Mouse (Mus musculus) left cerebral cortex, postnatal 36 days (tissue): ENCODE data around the gene Hmga1. TPM values are rescaled to one million over a fixed set of nuclear protein-coding genes. Genes with fewer than 3 reads are reported as not detected.

Experiments
- DNase-seq, 2 experiments: peaks; one replicate each; pipeline ENCODE4 v3.0.0; 2021 to 2022; ENCODE audit warnings: low spot score in 2 of 2, mixed read lengths in 1 of 2
- intact Hi-C: fragments of 180-260 bp; cut with DNase I; formaldehyde crosslinking; loops from one replicate; pipeline ENCODE4 v1.15.1; 2025
- total RNA-seq, 2 experiments: library from RNA; stranded (reverse); gene quantifications; 2 replicates each; pipeline ENCODE4 v1.2.3; 2021

Hmga1 gene
- total RNA-seq, 2 experiments from 2014 or later, result 55.3 to 58.7 TPM

DNA sequence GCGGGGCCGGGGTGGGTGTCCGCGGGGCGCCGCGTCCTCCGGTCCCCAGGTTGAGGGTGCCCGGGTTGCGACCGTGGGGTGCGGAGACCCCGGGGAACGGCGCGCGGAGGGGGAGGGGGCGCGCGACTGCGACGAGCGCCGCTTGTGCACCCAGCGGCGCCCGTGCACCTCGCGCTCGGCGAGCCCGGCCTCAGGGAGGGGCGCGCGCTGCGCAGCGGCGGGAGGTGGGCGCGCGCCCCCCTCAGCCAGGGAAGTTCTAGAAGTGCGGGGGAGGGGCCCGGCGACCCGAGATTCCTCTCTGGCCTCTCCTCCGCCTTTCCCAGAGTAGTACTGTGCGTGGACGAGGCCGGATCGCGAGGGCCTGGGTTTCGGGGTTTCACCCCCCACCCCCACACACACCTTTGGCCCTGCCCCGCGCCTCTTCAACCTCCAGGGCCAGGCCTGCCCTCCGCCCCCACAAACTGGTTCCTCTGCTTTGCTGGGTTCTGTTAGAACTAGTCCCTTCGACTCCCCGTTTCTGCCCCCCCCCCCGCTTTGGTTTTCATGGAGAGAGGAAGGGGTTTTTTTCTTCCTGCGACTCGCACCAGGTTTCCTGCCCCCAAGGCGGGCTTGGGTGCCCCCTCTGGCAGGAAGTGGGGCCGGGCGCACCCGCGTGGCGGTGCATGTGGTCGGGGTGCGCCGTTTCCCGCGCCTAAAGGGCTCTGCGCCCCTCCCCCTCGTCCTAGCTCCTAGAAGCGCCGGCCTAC lies 1.1 kb downstream of the Hmga1 start:
- no peak for DNase-seq
- intact Hi-C loops, result no loop called here

GRCm38 (mm10) chr17:27557927-27558661 lies 1.8 kb downstream of the Hmga1 start:
- intact Hi-C loops, result no loop called here
- DNase-seq, result no peak

DNA sequence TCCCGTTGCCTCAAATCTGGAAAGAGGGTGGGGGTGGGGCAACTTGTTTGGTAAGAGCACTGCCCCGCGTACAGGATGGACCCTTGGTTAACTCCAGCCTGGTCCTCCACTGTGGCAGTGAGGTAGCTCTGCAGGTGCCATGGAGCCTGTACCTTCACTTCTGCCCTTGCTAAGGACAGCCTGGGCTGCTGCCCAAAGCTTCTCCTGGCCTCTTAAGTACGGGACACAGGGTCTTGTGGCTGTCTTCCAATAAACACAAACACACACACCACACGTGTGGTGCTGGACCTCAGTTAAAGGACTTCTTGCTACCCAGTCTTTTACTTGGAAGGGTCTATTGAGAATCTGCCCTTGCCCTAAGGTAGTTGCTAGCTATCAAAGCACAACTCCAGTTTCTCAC lies 2.5 kb downstream of the Hmga1 start:
- intact Hi-C loops, result no loop called here
- DNase-seq, result no peak

DNA sequence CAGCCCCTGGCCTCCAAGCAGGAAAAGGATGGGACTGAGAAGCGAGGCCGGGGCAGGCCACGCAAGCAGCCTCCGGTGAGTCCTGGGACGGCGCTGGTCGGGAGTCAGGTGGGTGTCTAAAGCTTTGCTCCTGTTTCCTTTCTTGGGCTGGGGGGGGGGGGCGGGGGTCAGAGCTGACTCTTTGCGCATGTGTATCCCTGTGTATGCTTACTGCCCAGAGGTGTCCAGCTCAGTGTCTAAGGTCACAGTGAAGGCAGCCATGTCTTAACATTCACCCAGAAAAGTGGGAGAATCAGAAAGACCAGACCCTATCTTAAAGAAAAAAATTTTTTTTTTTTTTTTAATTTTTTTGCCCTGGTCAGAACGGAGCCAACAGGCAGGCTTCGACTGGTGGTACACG lies 3.3 kb downstream of the Hmga1 start:
- intact Hi-C loops, result no loop called here
- DNase-seq, result no peak

GRCm38 (mm10) chr17:27560926-27561480 lies 4.7 kb downstream of the Hmga1 start:
- DNase-seq, result no peak
- intact Hi-C loops, result no loop called here

DNA sequence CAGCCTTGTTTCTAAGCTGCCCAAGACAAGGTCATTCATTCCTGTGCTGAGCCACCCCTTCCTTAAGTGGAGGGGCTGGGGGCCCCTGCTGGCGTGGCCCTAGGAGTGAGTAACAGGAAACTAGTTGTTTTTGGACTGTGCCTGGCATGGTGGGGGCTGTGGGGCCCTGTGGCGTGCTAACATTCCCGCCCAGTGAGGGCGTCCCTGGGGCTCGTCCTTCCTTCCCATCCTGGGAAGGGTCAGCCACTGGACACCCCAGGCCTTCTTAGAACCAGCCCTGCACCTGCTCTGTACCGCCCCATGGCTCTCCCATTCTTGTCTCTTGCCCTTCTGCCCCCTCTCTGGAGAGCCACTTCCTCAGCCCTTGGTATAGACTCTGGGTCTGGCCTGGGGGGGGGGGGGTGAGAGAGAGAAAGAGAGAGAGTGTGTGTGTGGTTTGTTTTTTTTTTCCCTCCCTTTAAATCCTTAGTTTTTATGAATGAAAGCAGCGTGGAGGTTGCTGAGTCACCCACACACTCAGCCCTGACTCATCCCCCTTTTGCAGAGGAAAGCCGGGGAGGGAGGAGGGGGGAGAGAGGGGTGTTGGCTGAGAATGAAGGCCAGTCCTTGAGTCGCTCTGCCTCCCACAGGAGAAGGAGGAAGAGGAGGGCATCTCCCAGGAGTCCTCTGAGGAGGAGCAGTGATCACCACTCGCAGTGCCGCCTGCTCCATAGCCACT lies 5.7 kb downstream of the Hmga1 start:
- DNase-seq, result peak; percentile 66 to 70
- intact Hi-C loops, result no loop called here

DNA sequence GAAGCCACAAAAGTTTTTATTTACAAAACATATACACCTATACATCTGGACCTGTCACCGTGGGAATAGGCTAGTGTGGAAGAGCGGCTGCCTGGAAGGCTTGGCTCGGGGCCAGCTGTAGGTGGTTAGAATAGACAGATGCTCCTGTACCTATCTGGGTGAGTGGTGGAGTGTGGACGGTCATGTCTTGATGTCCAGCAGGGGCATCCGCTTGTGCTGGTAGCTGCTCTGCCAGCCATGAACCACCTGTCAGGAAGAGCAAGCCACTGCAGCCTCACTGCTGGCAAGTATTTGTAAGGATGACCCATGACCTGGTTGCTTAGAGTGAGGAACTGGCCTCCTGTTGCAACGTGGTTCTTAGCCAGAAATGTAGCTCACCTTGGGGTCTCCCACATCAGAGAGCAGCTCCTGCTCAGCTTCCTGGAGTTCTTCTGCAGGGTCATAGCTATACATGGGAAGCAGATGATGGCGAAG lies 7.5 kb downstream of the Hmga1 start:
- intact Hi-C loops, result loop anchor here (2.0 kb wide), 2 partner anchors 59 to 71 kb away; partner anchors contain the start of genes Nudt3 and RPS10-NUDT3
- no peak for DNase-seq

DNA sequence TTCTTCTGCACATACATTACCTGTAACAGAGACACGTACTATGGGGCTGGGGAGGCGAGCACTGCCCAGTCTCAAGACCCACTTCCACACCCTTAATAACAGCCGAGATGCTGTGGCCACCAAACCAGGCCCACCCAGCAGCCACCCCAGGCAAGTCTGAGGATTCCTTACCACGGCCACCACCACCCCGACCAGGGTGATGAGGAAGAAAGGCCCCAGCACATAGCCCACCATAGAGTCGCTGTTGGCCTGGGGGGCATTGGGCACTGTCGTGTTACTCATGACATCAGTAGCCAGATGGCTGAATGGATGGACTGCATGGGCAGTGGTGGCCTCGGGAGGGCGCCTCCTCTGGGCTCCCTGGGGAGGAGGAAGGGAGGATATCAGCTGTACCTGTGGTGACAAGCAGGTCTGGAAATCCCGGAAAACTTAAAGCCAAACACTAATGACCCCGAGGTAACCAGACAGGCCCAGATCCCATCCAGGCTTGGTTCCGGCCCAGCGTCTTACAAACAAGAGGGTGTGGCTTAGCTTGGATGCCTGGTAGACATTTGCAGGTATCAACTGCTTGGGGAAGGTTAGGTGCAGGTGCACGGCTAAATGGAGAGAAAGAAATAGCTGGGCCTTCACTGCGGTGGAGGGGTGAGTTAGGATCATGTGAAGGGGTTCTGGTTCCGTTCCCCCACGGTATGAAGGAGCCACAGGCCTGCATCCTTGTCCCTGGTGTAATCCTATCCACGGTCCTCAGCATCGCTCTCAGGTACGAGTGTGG lies 8.3 kb downstream of the Hmga1 start:
- no peak for DNase-seq
- intact Hi-C loops, result loop anchor here (2.0 kb wide), 2 partner anchors 58 to 70 kb away; partner anchors contain the start of genes Nudt3 and RPS10-NUDT3

- DNase-seq, result peak; percentile 97 to 98
- intact Hi-C loops, result loop anchor here (2.0 kb wide), 2 partner anchors 57 to 69 kb away; partner anchors contain the start of genes Nudt3 and RPS10-NUDT3
These were observed 9.1 kb downstream of the Hmga1 start, which contains the start of gene AI413582 for GRCm38 (mm10) chr17:27565163-27565941. Gene AI413582, minus strand, starts transcription at chr17:27565756.

DNA sequence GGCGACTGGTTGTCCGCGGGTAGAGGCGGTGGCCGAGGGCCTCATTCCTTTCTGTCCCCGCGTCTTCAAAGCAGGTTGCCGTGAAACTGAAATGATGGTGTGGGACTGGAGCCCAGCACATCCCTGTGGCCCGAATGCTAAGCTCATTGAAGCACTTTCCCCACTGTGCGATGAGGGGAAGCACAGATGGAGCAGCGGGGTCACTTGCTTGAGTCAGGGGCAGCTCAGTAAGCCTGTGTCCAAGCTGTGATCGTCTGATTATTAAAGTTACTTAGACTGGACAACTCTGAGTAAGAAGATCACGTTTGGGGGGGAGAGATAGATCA lies 9.6 kb downstream of the Hmga1 start:
- DNase-seq, result no peak
- intact Hi-C loops, result loop anchor here (2.0 kb wide), 2 partner anchors 57 to 69 kb away; partner anchors contain the start of genes Nudt3 and RPS10-NUDT3

DNA sequence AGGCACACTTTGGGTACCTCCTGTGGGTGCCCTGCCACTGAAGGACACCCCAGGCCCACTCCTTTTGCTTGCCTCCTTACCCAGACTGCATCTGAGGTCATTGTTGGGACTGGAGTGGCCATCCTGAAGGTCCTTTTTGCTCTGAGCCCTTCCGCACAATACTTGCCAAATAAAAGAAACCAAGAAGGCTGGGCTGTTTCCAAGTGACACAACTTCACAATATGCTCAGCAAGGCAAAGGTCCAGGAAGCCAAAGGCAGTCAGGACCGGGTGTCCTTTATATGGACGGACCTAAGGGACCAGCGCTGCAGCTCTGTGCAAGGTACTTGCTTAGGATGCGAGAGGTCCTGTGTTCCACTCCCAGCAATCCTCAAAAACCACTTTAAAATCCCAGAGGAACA lies 11.9 kb downstream of the Hmga1 start:
- no peak for DNase-seq
- intact Hi-C loops, result no loop called here

GRCm38 (mm10) chr17:27571315-27571714 lies 15.0 kb downstream of the Hmga1 start:
- intact Hi-C loops, result no loop called here
- no peak for DNase-seq

DNA sequence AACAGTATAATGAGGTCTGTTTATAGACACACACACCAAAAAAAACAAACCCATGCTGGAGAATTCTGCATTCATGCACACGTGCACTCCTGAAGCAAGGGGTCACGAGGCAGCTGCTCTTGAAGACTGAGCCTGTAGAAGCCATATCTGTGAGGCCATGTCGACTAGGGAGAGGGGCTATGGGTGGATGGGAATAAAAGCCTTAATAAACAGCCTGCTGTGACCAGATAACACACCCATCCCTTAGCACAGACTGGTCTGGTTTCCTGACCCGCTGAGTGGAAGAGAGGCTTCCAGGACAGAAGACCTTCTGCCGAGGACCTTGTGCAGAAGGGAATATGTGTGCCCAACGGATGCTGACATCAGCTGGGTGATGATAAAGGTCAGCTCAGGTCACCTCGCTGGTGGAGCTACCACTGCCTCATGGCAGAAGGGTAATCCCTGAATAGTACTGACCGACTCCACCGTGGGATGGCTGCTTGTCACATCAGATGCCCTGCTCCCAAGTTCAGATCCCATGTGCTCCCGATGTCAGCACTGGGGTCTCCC lies 17.5 kb downstream of the Hmga1 start:
- no peak for DNase-seq

DNA sequence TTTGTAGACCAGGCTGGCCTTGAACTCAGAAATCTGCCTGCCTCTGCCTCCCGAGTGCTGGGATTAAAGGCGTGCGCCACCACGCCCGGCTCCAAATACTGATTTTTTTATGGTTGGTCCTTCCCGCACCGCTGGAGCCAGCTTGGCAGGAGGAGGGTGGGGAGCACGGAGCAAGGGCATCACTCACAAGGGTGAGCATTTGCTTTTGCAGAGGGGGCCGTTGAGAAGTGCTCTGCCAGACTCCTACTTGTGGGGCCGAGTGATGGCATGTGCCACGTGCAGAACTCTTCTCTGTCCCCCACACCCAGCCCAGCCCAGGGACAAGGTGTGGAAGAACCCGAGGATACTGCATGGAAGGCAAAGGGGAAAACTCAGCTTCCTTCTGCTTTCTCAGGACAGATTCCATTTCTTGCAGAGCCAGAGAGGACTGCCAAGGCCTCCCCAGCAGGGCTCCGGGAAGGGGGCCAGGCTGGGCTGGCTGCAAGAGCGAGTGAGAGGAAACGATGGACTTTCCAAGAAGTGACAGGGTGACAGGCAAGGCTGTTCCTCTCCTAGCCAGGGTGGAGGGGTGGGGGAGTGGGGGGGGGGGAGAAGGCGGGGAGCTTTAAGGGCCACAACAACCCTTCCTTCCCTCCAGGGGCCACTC lies 18.3 kb downstream of the Hmga1 start:
- DNase-seq, result peak in 1 of 2 experiments; percentile 75
- intact Hi-C loops, result no loop called here

More for the DNA sequence above, 17.5 kb downstream of the Hmga1 start:
- intact Hi-C loops, result no loop called here

DNA sequence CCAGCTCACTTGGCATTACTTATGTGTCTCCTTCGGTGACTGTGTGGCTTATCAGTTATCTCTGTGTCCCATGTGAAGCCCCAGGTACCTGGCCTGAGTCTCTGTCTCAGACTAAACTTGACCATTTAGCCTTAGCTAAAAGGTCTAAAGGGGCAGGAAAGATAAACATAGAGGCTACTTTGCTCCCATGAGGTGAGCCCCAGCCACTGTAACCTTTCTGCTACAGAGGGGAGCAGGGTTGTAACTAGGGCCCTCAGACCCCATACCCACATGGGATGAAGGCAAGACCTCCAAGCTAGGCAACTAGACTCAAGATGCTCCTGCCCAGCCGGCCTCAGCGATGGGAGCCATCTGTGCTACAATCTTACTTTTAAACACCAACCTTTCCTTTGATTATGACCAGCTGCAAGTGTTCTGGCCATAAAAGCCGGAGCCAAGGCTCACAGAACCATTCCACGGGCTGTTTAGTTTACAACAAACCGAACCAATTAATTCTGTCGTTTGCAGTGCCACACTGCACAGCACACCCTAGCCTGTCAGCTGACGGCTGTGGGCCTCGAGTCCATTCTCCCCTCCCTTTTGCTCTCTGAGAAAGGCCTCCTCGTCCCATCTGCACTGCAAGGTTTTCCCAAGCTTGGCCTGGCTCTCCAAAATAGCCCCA lies 18.9 kb downstream of the Hmga1 start:
- intact Hi-C loops, result no loop called here
- no peak for DNase-seq

DNA sequence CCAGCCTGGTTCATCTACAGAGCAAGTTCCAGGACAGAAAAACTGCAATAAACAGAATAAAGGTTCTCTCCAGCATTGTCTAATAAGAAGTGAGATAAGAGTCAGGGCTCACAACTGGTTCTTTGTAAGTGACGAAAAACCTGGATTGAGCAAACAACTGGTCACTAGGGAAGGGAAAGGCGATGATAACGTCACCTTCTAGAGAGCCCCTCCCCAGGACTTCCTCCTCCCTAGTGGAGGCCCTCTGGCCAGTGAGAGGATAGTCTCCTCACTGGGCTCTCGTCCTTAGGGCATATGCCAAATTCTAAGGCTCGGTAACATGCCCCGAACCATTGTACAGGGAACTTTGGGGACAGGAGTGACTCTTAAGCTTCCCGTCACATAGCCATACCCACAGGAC lies 19.8 kb downstream of the Hmga1 start:
- no peak for DNase-seq
- intact Hi-C loops, result no loop called here

GRCm38 (mm10) chr17:27577468-27577867 lies 21.2 kb downstream of the Hmga1 start:
- intact Hi-C loops, result no loop called here
- DNase-seq, result no peak
